Mouse (Mus musculus): ENCODE results near the gene Olfr498. TPM values are rescaled to one million over a fixed set of nuclear protein-coding genes. Genes with fewer than 3 reads are reported as not detected.

The Olfr498 gene
- polyA plus RNA-seq (2014; fragmentation: Nextera tagmentation; extraction: Ambion mirVana), result not detected in 2 replicates

- H3K9me3 ChIP-seq (ENCODE audit: control insufficient read depth, low read length), result no peaks in the 10 kb centered on the region
- H3K4me3 ChIP-seq (replicated peaks; ENCODE audit: low read length), result no peak within 1 kb of the TSS
- H3K9ac ChIP-seq, result no peak within 1 kb of the TSS
- H3K4me2 ChIP-seq (replicated peaks), result no peak within 1 kb of the TSS
- H3K36me3 ChIP-seq (replicated peaks; ENCODE audit: control insufficient read depth, insufficient read depth), result no peaks in the 10 kb centered on the region
- no peaks in the 10 kb centered on the region for H3K27me3 ChIP-seq (ENCODE audit: control insufficient read depth, insufficient read depth, low read length)
- no peak within 1 kb of the TSS for H3K27ac ChIP-seq
- no peak for ATAC-seq (ENCODE audit: low FRiP score)
- 89% methylated on average over 1 of the region's 1 CpGs for WGBS
- DNase-seq (ENCODE audit: low spot score), result no peak
- H3K4me1 ChIP-seq (replicated peaks; ENCODE audit: control insufficient read depth, insufficient read depth, low read length), result no peaks in the 10 kb centered on the region
Measured at GRCm38 (mm10) chr7:108465026-108465425, at the start of gene Olfr498. Olfr498 (plus strand) TSS chr7:108465326.

- H3K27me3 ChIP-seq (ENCODE audit: control insufficient read depth, insufficient read depth, low read length), result no peaks in the 10 kb centered on the region
- ATAC-seq (ENCODE audit: low FRiP score), result no peak
- H3K4me3 ChIP-seq (replicated peaks; ENCODE audit: low read length), result no peak within 1 kb of the TSS
- H3K27ac ChIP-seq, result no peak within 1 kb of the TSS
- H3K36me3 ChIP-seq (replicated peaks; ENCODE audit: control insufficient read depth, insufficient read depth), result no peaks in the 10 kb centered on the region
- H3K9ac ChIP-seq, result no peak within 1 kb of the TSS
- H3K9me3 ChIP-seq (ENCODE audit: control insufficient read depth, low read length), result no peaks in the 10 kb centered on the region
- 83% methylated on average over 2 of the region's 2 CpGs for WGBS
- DNase-seq (ENCODE audit: low spot score), result no peak
- H3K4me2 ChIP-seq (replicated peaks), result no peak within 1 kb of the TSS
- H3K4me1 ChIP-seq (replicated peaks; ENCODE audit: control insufficient read depth, insufficient read depth, low read length), result no peaks in the 10 kb centered on the region
Measured at GRCm38 (mm10) chr7:108420121-108420520, 45.0 kb upstream of the Olfr498 start, which contains the start of gene Olfr497. Olfr497 (plus strand) TSS chr7:108420421.

Other genes with a start within 250 kb of the Olfr498 start
- gene Olfr488, start 207.0 kb upstream of the Olfr498 start, polyA plus RNA-seq (2014; fragmentation: Nextera tagmentation; extraction: Ambion mirVana), result not detected in 2 replicates
- not detected in 2 replicates for gene Olfr490, start 176.4 kb upstream of the Olfr498 start, polyA plus RNA-seq (2014; fragmentation: Nextera tagmentation; extraction: Ambion mirVana)
- not detected in 2 replicates for gene Olfr491, start 151.9 kb upstream of the Olfr498 start, polyA plus RNA-seq (2014; fragmentation: Nextera tagmentation; extraction: Ambion mirVana)
- gene Olfr492, start 141.7 kb upstream of the Olfr498 start, polyA plus RNA-seq (2014; fragmentation: Nextera tagmentation; extraction: Ambion mirVana), result not detected in 2 replicates
- not detected in 2 replicates for gene Olfr493, start 118.3 kb upstream of the Olfr498 start, polyA plus RNA-seq (2014; fragmentation: Nextera tagmentation; extraction: Ambion mirVana)
- gene Olfr494, start 100.0 kb upstream of the Olfr498 start, polyA plus RNA-seq (2014; fragmentation: Nextera tagmentation; extraction: Ambion mirVana), result not detected in 2 replicates
- gene Olfr495, start 72.2 kb upstream of the Olfr498 start, polyA plus RNA-seq (2014; fragmentation: Nextera tagmentation; extraction: Ambion mirVana), result not detected in 2 replicates
- gene Olfr497, start 44.9 kb upstream of the Olfr498 start, polyA plus RNA-seq (2014; fragmentation: Nextera tagmentation; extraction: Ambion mirVana), result not detected in 2 replicates
- not detected in 2 replicates for gene Olfr502, start 59.7 kb downstream of the Olfr498 start, polyA plus RNA-seq (2014; fragmentation: Nextera tagmentation; extraction: Ambion mirVana)
- gene Olfr503, start 79.2 kb downstream of the Olfr498 start, polyA plus RNA-seq (2014; fragmentation: Nextera tagmentation; extraction: Ambion mirVana), result not detected in 2 replicates
- gene Olfr504, start 100.5 kb downstream of the Olfr498 start, polyA plus RNA-seq (2014; fragmentation: Nextera tagmentation; extraction: Ambion mirVana), result not detected in 2 replicates
- gene Olfr506, start 145.5 kb downstream of the Olfr498 start, polyA plus RNA-seq (2014; fragmentation: Nextera tagmentation; extraction: Ambion mirVana), result not detected in 2 replicates
- not detected in 2 replicates for gene Olfr507, start 156.5 kb downstream of the Olfr498 start, polyA plus RNA-seq (2014; fragmentation: Nextera tagmentation; extraction: Ambion mirVana)
- gene Olfr508, start 164.7 kb downstream of the Olfr498 start, polyA plus RNA-seq (2014; fragmentation: Nextera tagmentation; extraction: Ambion mirVana), result not detected in 2 replicates
- not detected in 2 replicates for gene Olfr509, start 186.6 kb downstream of the Olfr498 start, polyA plus RNA-seq (2014; fragmentation: Nextera tagmentation; extraction: Ambion mirVana)
- gene Olfr510, start 201.1 kb downstream of the Olfr498 start, polyA plus RNA-seq (2014; fragmentation: Nextera tagmentation; extraction: Ambion mirVana), result not detected in 2 replicates
- gene Olfr512, start 248.0 kb downstream of the Olfr498 start, polyA plus RNA-seq (2014; fragmentation: Nextera tagmentation; extraction: Ambion mirVana), result not detected in 2 replicates